Mouse (Mus musculus) neural tube, embryonic 11.5 days (tissue): ENCODE measurements at regions not wholly inside any gene's neighbourhood (a gene's known extent, or its start where the extent isn't known, plus 50 kb on each side); places are given as distances from the start of the nearest gene placed in this dataset.

ENCODE experiments used
- ATAC-seq: fragments of 200-750 bp; cut with Nextera tagmentation; 2 replicates; pipeline ENCODE4 v1.8.0; 2017; ENCODE audit warnings: moderate number of reproducible peaks, mild to moderate bottlenecking, moderate TSS enrichment, moderate library complexity; ENCODE audit not compliant: insufficient read depth, low FRiP score, low TSS enrichment
- DNase-seq: peaks from one replicate; pipeline ENCODE4 v3.0.0-alpha.2; 2015; ENCODE audit warnings: low spot score
- H3K27ac ChIP-seq: fragments of 300-500 bp; sonication (generic); 2 replicates; pipeline ENCODE4 v1.5.1; 2014; ENCODE audit warnings: low read depth, mild to moderate bottlenecking, low read length
- H3K27me3 ChIP-seq: fragments of 300-500 bp; sonication (generic); 2 replicates; pipeline ENCODE4 v1.6.1; 2014; ENCODE audit warnings: mild to moderate bottlenecking, low read length, mixed read lengths; ENCODE audit not compliant: control insufficient read depth, insufficient read depth
- H3K36me3 ChIP-seq: fragments of 300-500 bp; sonication (generic); 2 replicates; pipeline ENCODE4 v1.6.1; 2014; ENCODE audit warnings: mild to moderate bottlenecking, low read length, moderate library complexity, mixed read lengths; ENCODE audit not compliant: control insufficient read depth, insufficient read depth
- H3K4me1 ChIP-seq: fragments of 300-500 bp; sonication (generic); 2 replicates; pipeline ENCODE4 v1.6.1; 2014; ENCODE audit warnings: low read length, mixed read lengths; ENCODE audit not compliant: control insufficient read depth, insufficient read depth
- H3K4me2 ChIP-seq: fragments of 300-500 bp; sonication (generic); 2 replicates; pipeline ENCODE4 v1.6.1; 2014; ENCODE audit warnings: low read depth, mild to moderate bottlenecking, moderate library complexity
- H3K4me3 ChIP-seq: fragments of 300-500 bp; sonication (generic); 2 replicates; pipeline ENCODE4 v1.5.1; 2014; ENCODE audit warnings: low read depth, low read length
- H3K9ac ChIP-seq: fragments of 300-500 bp; sonication (generic); 2 replicates; pipeline ENCODE4 v1.6.1; 2014; ENCODE audit warnings: mild to moderate bottlenecking, low read length
- H3K9me3 ChIP-seq: fragments of 300-500 bp; sonication (generic); 2 replicates; pipeline ENCODE4 v1.6.1; 2016; ENCODE audit warnings: low read length; ENCODE audit not compliant: control insufficient read depth
- WGBS: fragments of 180-500 bp; shearing (Covaris S2); extraction: QIAGEN DNeasy Blood & Tissue Kit; methylation state at CpG from one replicate; pipeline ENCODE4 v1.1.7; 2014; 5-methylcytosine and 5-hydroxymethylcytosine counted together

DNA sequence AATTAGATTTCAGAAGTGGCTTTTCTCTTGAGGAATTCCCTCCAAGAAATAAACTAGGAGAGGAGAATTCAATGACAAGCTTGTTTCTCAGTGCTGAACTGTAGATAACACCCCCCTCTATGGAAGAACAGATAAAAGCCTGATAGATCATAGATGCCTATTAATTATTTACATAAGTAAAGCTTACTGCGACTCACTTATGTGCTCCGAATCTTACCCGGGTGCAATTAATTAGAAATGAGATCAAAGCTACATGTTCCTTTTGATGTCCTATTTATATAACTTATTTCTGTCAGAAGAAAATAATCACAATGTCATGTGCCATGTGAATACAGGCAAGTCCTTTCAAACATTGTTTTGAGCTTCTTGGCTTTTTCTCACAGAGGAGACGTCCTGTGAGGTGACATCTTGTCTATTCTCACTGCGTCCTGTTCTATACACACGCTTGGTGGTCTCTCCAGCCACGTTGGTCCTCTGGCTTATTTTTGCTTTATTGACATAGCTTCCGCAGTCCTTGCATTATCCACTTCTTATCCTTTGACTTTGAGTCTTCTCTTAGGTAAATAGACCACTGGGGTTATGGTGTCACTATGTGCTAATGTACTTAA lies 50.7 kb upstream of the Fat1 start:
- Histone ChIP-seq H3K9ac (no peak overlapping the region), H3K9me3 (no peaks in the 10 kb centered on the region), H3K4me1 (no peaks in the 10 kb centered on the region), H3K27ac (no peak overlapping the region), H3K27me3 (no peaks in the 10 kb centered on the region), H3K4me3 (no peak overlapping the region), H3K36me3 (no peaks in the 10 kb centered on the region), H3K4me2 (no peak overlapping the region)
- no peak for ATAC-seq
- 86% methylated on average over 8 of the region's 8 CpGs for WGBS
- DNase-seq = no peak
